Mouse (Mus musculus) CD4-positive, CD25-positive, alpha-beta regulatory T cell, adult 4 months (primary cell): Measurements from ENCODE around the gene Arhgap25. TPM values are rescaled to one million over a fixed set of nuclear protein-coding genes. Genes with fewer than 3 reads are reported as not detected.
"Not testable (repeated sequence)": the region's sequence is repeated elsewhere in the genome, so short reads cannot be mapped to it uniquely, and the experiment has no call there.

Experiments used
- ATAC-seq: one replicate; pipeline ENCODE4 v1.8.0; 2017
- polyA plus RNA-seq, 2 experiments: library from polyadenylated mRNA; unstranded; fragments of 100-300 nt; shearing (Covaris generic); gene quantifications; one replicate each; pipeline ENCODE4 v1.2.1; 2017

The Arhgap25 gene
- 100 to 1,000 TPM; 109 to 197 TPM for polyA plus RNA-seq

- peak; percentile 36 for ATAC-seq
Measured at GRCm38 (mm10) chr6:87532953-87533710, at the start of gene Arhgap25. Arhgap25 (minus strand) TSS chr6:87533259.

DNA sequence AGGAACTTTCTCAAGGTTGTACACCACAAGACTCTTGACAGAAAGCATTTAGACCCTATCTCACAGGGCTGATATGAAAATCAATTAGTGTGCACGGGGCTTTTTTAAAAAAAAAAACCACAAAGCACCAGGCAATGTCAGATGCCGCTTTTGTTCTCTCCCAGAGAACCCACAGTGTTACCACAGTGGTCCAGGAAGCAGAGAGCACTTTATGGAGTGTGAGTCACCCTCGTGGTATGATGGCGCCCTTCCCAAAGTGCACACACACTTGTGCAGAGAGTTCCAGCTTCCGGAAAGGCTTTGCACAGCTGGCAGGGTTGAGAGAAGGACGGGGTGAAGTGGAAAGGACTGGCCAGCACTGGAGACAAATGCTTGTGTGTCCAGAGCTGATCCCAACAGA, 49.4 kb upstream of the Arhgap25 start:
- ATAC-seq: no peak

- no peak for ATAC-seq
Measured at GRCm38 (mm10) chr6:87581581-87581980, 48.5 kb upstream of the Arhgap25 start.

- no peak for ATAC-seq
Measured at GRCm38 (mm10) chr6:87581071-87581470, 48.0 kb upstream of the Arhgap25 start.

DNA sequence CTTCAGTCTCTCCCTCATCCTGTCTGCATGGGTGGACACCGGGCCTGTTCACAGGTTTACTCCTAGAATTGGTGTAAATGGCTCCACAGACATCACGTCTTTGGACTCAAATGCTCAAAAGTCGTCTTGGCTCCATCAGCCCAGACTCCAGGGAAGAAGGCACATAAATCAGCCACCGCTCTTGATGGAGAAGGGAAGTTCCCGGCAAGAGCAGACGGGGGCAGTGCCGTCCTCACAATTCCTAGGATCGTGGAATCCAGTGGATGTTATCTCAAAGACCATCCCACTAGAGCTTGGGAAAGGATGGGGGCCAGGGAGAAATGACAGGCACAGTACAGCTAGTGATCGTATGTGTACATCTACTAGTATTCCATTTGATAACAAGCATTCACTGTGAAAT, 45.2 kb upstream of the Arhgap25 start:
- no peak for ATAC-seq

DNA sequence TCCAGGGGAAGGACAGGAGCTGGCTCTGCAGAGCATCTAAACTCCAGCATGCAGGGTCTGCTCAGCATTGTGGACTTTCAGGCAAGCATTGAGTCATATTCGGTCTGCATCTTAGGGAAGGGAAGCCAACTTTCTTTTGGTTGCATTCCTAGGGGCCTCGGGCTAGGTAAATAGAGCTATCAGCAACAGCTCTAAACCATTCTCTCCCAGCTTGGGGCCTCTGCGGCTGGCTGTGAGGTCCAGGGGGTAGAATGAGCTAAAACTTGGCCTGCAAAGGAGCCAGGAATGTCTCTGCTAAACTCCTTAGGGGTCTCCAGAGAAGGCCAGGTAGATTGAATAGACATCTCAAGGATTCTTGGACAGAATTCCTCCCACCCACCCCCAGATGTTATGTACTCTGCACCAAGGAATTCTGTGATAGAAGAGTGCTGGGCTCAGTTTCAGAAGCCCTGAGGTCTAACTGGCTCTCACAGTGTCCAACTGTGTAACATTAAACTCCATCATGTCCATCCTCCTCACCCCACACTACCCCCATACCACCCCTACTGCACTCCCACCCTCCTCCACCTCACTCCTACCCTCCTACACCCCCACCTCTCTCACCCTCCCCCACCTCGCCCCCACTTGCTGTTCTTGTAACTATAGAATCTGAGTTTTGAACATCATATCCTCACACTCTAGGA, 43.7 kb upstream of the Arhgap25 start:
- ATAC-seq: no peak

GRCm38 (mm10) chr6:87571863-87572262, 38.8 kb upstream of the Arhgap25 start:
- ATAC-seq: not testable (repeated sequence)

DNA sequence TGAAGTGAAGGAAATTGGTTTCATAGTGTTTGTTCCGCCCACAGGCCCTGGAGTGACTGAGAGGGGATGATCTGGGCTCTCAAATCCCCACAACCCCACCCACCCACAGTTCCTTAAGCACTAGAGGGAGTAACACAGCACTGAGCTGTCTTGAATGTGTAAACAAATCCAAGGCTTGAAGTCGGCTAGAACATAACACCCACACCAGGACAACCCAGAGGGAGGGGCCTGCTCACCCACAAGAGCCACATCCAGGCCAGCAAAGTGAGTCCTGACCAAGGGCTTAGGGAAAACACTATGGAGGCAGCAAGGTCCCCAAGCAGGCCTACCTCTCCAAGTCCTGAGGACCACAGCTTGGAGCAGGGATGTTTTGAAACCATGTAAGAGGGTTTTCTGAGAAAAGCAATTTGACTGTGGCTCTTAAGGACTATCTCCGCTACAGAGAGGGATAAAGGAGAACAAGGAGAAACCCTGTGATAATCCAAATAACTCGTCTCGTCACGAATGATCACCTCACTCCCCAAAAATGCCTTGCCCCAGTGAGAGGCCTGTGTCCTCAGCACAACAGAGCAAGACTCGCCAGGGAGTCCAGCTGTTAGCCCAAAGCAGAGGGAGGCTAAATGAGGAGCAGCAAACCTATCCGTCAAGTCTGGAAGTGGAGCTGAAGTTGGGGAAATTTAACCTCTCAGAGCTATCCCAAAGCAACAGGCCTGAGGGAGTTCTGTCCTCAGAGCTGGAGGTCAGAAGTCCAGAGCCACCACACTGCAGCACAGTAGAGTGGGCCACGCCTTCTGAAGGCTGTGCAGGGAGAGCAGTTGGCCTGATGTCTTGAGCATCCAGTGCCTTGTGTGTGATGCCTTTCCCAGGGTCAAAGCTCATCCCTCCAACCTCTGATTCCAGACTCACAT, 34.9 kb upstream of the Arhgap25 start:
- ATAC-seq: no peak

GRCm38 (mm10) chr6:87565166-87565565, 32.1 kb upstream of the Arhgap25 start:
- ATAC-seq: no peak

DNA sequence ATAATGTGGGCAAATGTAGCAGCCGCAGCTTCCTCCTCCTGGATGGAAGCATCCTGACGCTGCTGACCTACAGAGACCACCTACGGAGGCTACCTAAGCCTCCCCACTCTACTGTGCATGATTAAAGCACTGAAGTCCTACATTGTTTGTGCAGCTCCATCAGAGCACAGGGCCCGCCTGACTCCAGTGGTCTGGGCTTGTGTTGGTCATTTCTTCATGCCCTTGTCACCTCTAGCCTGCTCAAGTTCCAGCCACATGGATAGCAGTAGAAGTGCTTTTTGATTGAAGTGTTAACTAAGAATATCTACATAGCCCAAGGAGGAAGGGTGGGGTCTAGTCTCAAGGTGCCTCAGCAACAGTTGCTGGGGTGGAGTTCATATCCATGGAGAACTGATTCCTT, 31.3 kb upstream of the Arhgap25 start:
- ATAC-seq: no peak

DNA sequence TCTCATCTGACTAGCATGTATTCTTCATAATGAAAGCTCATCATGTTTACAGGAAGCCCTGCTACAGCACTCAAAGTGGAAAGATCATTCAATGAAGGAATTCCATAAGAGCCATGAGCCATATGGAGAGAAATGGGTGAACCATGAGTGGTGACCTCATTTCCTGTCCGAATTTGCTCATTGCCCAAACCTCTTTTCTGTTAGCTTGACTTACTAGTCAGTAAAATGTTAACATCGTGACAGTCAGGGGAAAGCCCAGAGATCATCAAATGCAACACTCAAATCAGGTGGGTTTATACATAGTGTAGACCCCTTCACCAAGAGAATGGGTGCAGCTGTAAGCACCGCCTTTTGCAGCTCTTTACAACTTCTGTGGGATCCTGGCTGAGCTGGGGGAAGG, 20.7 kb upstream of the Arhgap25 start:
- no peak for ATAC-seq

DNA sequence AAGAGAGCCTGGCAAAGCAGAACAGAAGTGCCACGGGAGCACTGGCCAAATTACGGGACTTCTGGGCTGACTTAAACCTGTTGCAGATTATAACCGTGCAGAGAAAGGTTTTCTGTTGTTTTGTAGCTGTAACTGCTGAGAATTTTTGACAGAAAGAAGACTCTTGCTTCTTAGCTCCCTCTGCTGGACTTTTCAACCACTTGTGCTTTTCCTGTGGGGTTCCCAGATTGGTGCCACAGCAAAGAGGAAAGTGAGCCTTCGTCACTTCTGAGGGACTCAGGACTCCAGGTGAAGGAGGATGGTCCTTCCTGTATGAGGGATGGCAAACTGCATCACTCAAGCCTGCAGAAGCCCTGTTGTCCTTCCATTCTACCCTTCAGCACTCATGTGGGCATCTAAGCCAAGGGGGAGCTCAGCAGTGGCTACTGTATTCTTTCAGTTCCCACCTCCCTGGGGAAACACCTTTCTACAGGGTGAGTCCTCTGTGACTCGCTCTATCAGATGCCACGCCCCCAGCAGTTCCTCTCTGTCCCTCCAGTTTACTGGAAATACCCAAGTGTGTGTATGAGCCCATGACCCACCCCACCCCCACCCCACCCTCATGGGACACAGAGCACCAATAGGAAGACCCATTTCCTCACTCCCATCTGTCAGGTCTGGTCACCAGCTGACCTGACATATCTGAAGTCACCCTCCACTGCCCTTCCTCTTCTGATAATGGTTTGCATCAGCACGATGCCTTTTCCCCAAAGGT, 19.2 kb upstream of the Arhgap25 start:
- ATAC-seq: peak; percentile 41

GRCm38 (mm10) chr6:87547836-87548235, 14.8 kb upstream of the Arhgap25 start:
- peak; percentile 94 for ATAC-seq

GRCm38 (mm10) chr6:87547431-87547830, 14.4 kb upstream of the Arhgap25 start:
- ATAC-seq: peak; percentile 50

GRCm38 (mm10) chr6:87545331-87546217, 12.5 kb upstream of the Arhgap25 start:
- no peak for ATAC-seq

DNA sequence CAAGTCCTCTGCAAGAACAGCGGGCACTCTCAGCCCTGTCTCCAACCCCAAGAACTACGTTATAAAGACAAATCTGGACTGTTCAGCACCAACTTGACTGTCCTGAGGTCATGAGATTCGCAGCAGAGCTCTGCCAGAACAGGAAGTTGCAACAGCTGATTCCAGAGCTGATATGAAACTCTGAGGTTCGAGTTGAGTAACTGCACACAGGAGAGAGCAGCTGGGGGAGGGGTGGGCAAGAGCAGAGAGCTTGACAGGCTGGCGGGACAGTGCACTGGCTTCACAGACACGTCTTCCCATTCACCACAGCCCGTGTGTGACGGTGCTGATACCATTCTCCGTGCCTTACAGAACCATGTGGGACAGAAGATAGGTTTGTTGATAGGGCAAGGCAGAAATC, 9.0 kb upstream of the Arhgap25 start:
- peak; percentile 89 for ATAC-seq

- peak; percentile 41 for ATAC-seq
Measured at GRCm38 (mm10) chr6:87541171-87541571, 8.1 kb upstream of the Arhgap25 start.

- no peak for ATAC-seq
Measured at GRCm38 (mm10) chr6:87538376-87539270, 5.6 kb upstream of the Arhgap25 start.

- ATAC-seq: no peak
Measured at GRCm38 (mm10) chr6:87537678-87538077, 4.6 kb upstream of the Arhgap25 start.

- ATAC-seq: peak; percentile 26
Measured at GRCm38 (mm10) chr6:87536270-87536669, 3.2 kb upstream of the Arhgap25 start.
